Comparison of ENCODE assay signal across 8 mouse cellular contexts in genomic region chr12:13844532-13845485, GRCm38 (mm10).
DNase-seq lines count a peak whose midpoint lies in the region; ATAC-seq and TF ChIP-seq lines count a peak whose summit lies in the region.

No protein-coding gene starts in this region.

- H3K4me1 ChIP-seq in kidney, embryonic 14.5 days (ENCODE audit: control insufficient read depth, insufficient read depth, low read length): no peaks in the 10 kb centered on the region
- no peaks in the 10 kb centered on the region for H3K4me1 ChIP-seq in forebrain, postnatal 0 days (ENCODE audit: insufficient read depth)
- H3K4me1 ChIP-seq in thymus, adult 2 months (replicated peaks; ENCODE audit: control insufficient read depth, insufficient read depth, low read length): no peaks in the 10 kb centered on the region

- no peak overlapping the region for H3K9ac ChIP-seq in kidney, embryonic 14.5 days (ENCODE audit: low read depth, low read length)
- H3K9ac ChIP-seq in forebrain, postnatal 0 days: no peak overlapping the region

- H3K4me2 ChIP-seq in kidney, embryonic 14.5 days (replicated peaks; ENCODE audit: low read depth, low read length): no peak overlapping the region
- H3K4me2 ChIP-seq in forebrain, postnatal 0 days (ENCODE audit: low read depth): no peak overlapping the region

- H3K4me3 ChIP-seq in kidney, embryonic 14.5 days (ENCODE audit: low read length): no peak overlapping the region
- H3K4me3 ChIP-seq in forebrain, postnatal 0 days (ENCODE audit: low read depth, low read length): no peak overlapping the region
- no peak overlapping the region for H3K4me3 ChIP-seq in thymus, adult 2 months (ENCODE audit: control insufficient read depth, insufficient read depth, low read length)

- peak; percentile 30 for DNase-seq in kidney, adult 11 months
- peak; percentile 62 for DNase-seq in adrenal gland, postnatal 10 days
- DNase-seq in forebrain, postnatal 0 days: peak; percentile 51
- peak; percentile 37 for DNase-seq in kidney, adult 9 months
- peak; percentile 40 for DNase-seq in lung, postnatal 10 days
- peak; percentile 66 for DNase-seq in right cerebral cortex, postnatal 14 days
- no peak for DNase-seq in thymus, adult 2 months

- no peaks in the 10 kb centered on the region for H3K36me3 ChIP-seq in kidney, embryonic 14.5 days (ENCODE audit: control insufficient read depth, insufficient read depth, low read length)
- H3K36me3 ChIP-seq in forebrain, postnatal 0 days (ENCODE audit: insufficient read depth): no peaks in the 10 kb centered on the region
- no peaks in the 10 kb centered on the region for H3K36me3 ChIP-seq in thymus, adult 2 months (ENCODE audit: control insufficient read depth, insufficient read depth, low read length)

- TF ChIP-seq CTCF in forebrain, postnatal 0 days (IDR thresholded peaks at IDR 0.05; ENCODE audit: low read depth): peak; percentile 65
- no peak for TF ChIP-seq CTCF in thymus, adult 2 months (IDR thresholded peaks at IDR 0.05; ENCODE audit: borderline replicate concordance, control insufficient read depth, extremely low read depth, insufficient read depth, low read length, poor library complexity)

- 56% methylated on average over 13 of the region's 13 CpGs for WGBS in kidney, embryonic 14.5 days
- WGBS in forebrain, postnatal 0 days: 40% methylated on average over 13 of the region's 13 CpGs
- WGBS in thymus, adult 2 months: 59% methylated on average over 13 of the region's 13 CpGs

- TF ChIP-seq POLR2A in thymus, adult 2 months (IDR thresholded peaks at IDR 0.05; ENCODE audit: control insufficient read depth, extremely low read depth, insufficient read depth, low read length, poor library complexity): no peak

- ATAC-seq in kidney, embryonic 14.5 days (ENCODE audit: low FRiP score, low TSS enrichment): no peak
- ATAC-seq in forebrain, postnatal 0 days: peak; percentile 80

- no peaks in the 10 kb centered on the region for H3K9me3 ChIP-seq in kidney, embryonic 14.5 days (ENCODE audit: control insufficient read depth, low read length)
- H3K9me3 ChIP-seq in forebrain, postnatal 0 days (ENCODE audit: low read length): no peaks in the 10 kb centered on the region

- H3K27ac ChIP-seq in kidney, embryonic 14.5 days (ENCODE audit: low read depth, low read length): no peak overlapping the region
- no peak overlapping the region for H3K27ac ChIP-seq in forebrain, postnatal 0 days (ENCODE audit: low read depth, low read length)
- H3K27ac ChIP-seq in thymus, adult 2 months (ENCODE audit: control insufficient read depth, insufficient read depth, low read length): no peak overlapping the region

- H3K27me3 ChIP-seq in kidney, embryonic 14.5 days (ENCODE audit: control insufficient read depth, insufficient read depth, low read length): no peaks in the 10 kb centered on the region
- H3K27me3 ChIP-seq in forebrain, postnatal 0 days (ENCODE audit: insufficient read depth, low read length): no peaks in the 10 kb centered on the region
- no peaks in the 10 kb centered on the region for H3K27me3 ChIP-seq in thymus, adult 2 months (ENCODE audit: control insufficient read depth, insufficient read depth, low read length)
